Mouse (Mus musculus) neural tube, embryonic 12.5 days (tissue): ENCODE measurements around the gene Coro1c. TPM values are rescaled to one million over a fixed set of nuclear protein-coding genes. Genes with fewer than 3 reads are reported as not detected.

Experiments
- ATAC-seq: fragments of 200-750 bp; cut with Nextera tagmentation; 2 replicates; pipeline ENCODE4 v1.8.0; 2017; ENCODE audit warnings: low read depth, mild to moderate bottlenecking, moderate TSS enrichment, moderate library complexity; ENCODE audit not compliant: low FRiP score
- H3K27ac ChIP-seq: fragments of 300-500 bp; sonication (generic); 2 replicates; pipeline ENCODE4 v1.5.1; 2016
- H3K27me3 ChIP-seq: fragments of 300-500 bp; sonication (generic); replicated peaks from 2 replicates; pipeline ENCODE4 v1.6.1; 2016; ENCODE audit warnings: mild to moderate bottlenecking
- H3K36me3 ChIP-seq: fragments of 300-500 bp; sonication (generic); 2 replicates; pipeline ENCODE4 v1.6.1; 2016; ENCODE audit warnings: mild to moderate bottlenecking
- H3K4me1 ChIP-seq: fragments of 300-500 bp; sonication (generic); 2 replicates; pipeline ENCODE4 v1.6.1; 2016
- H3K4me2 ChIP-seq: fragments of 300-500 bp; sonication (generic); replicated peaks from 2 replicates; pipeline ENCODE4 v1.6.1; 2016; ENCODE audit warnings: mild to moderate bottlenecking
- H3K4me3 ChIP-seq: fragments of 300-500 bp; sonication (generic); 2 replicates; pipeline ENCODE4 v1.5.1; 2016
- H3K9ac ChIP-seq: fragments of 300-500 bp; sonication (generic); 2 replicates; pipeline ENCODE4 v1.6.1; 2016; ENCODE audit warnings: mild to moderate bottlenecking
- H3K9me3 ChIP-seq: fragments of 300-500 bp; sonication (generic); 2 replicates; pipeline ENCODE4 v1.6.1; 2016; ENCODE audit warnings: mild to moderate bottlenecking
- WGBS: fragments of 180-500 bp; shearing (Covaris S2); methylation state at CpG from one replicate; pipeline ENCODE4 v1.1.7; 2016; 5-methylcytosine and 5-hydroxymethylcytosine counted together
- polyA plus RNA-seq: library from polyadenylated mRNA; unstranded; fragments of >200 nt; fragmentation: Nextera tagmentation; extraction: Ambion mirVana; gene quantifications from 2 replicates; pipeline ENCODE4 v1.2.1, GENCODE M21; 2016

Gene Coro1c
- 259 and 292 TPM in 2 replicates for polyA plus RNA-seq

- no peaks in the 10 kb centered on the region for H3K27me3 ChIP-seq
- peak within 1 kb of the TSS; percentile 98 for H3K27ac ChIP-seq
- peak within 1 kb of the TSS; percentile 65 for H3K4me2 ChIP-seq
- H3K4me3 ChIP-seq: peak within 1 kb of the TSS; percentile 94
- ATAC-seq: peak; percentile 85
- peaks cover 31% of the 10 kb centered on the region for H3K4me1 ChIP-seq
- no peaks in the 10 kb centered on the region for H3K9me3 ChIP-seq
- H3K9ac ChIP-seq: peak within 1 kb of the TSS; percentile 96
- no peaks in the 10 kb centered on the region for H3K36me3 ChIP-seq
- under 1% methylated on average over 68 of the region's 68 CpGs for WGBS
These were observed at the start of gene Coro1c for GRCm38 (mm10) chr5:113908592-113909441. Gene Coro1c (minus strand): TSS chr5:113908758.

GRCm38 (mm10) chr5:113956510-113956909 lies 48.0 kb upstream of the Coro1c start:
- WGBS: 7% methylated on average over 4 of the region's 4 CpGs
- ATAC-seq: no peak
- H3K9me3 ChIP-seq: no peaks in the 10 kb centered on the region
- H3K27ac ChIP-seq: no peak overlapping the region
- peaks cover 5% of the 10 kb centered on the region; the same call in 1 of the 2 replicates for H3K4me1 ChIP-seq
- H3K36me3 ChIP-seq: peaks cover 41% of the 10 kb centered on the region
- no peak overlapping the region for H3K9ac ChIP-seq
- H3K4me3 ChIP-seq: no peak overlapping the region
- H3K27me3 ChIP-seq: no peaks in the 10 kb centered on the region
- no peak overlapping the region for H3K4me2 ChIP-seq

GRCm38 (mm10) chr5:113955691-113956090 lies 47.1 kb upstream of the Coro1c start:
- Histone ChIP-seq H3K27me3 (no peaks in the 10 kb centered on the region), H3K4me2 (no peak overlapping the region), H3K4me3 (no peak overlapping the region), H3K9ac (no peak overlapping the region), H3K9me3 (no peaks in the 10 kb centered on the region), H3K27ac (no peak overlapping the region), H3K4me1 (peaks cover 5% of the 10 kb centered on the region; the same call in 1 of the 2 replicates), H3K36me3 (peaks cover 41% of the 10 kb centered on the region)
- 87% methylated on average over 8 of the region's 8 CpGs for WGBS
- ATAC-seq: no peak

GRCm38 (mm10) chr5:113955281-113955680 lies 46.7 kb upstream of the Coro1c start:
- peaks cover 42% of the 10 kb centered on the region for H3K36me3 ChIP-seq
- 89% methylated on average over 5 of the region's 5 CpGs for WGBS
- no peak for ATAC-seq

GRCm38 (mm10) chr5:113954421-113954820 lies 45.9 kb upstream of the Coro1c start:
- WGBS: 16% methylated on average over 7 of the region's 7 CpGs
- peaks cover 51% of the 10 kb centered on the region for H3K36me3 ChIP-seq
- no peak for ATAC-seq

More at GRCm38 (mm10) chr5:113955281-113955680, 46.7 kb upstream of the Coro1c start:
- H3K4me1 ChIP-seq: peaks cover 5% of the 10 kb centered on the region; the same call in 1 of the 2 replicates
- no peaks in the 10 kb centered on the region for H3K9me3 ChIP-seq
- H3K27ac ChIP-seq: no peak overlapping the region
- H3K9ac ChIP-seq: no peak overlapping the region
- H3K4me2 ChIP-seq: no peak overlapping the region
- no peaks in the 10 kb centered on the region for H3K27me3 ChIP-seq
- H3K4me3 ChIP-seq: no peak overlapping the region

GRCm38 (mm10) chr5:113952519-113952918 lies 44.0 kb upstream of the Coro1c start:
- H3K36me3 ChIP-seq: peaks cover 60% of the 10 kb centered on the region
- no peak overlapping the region for H3K9ac ChIP-seq
- ATAC-seq: no peak
- H3K27me3 ChIP-seq: no peaks in the 10 kb centered on the region
- H3K27ac ChIP-seq: no peak overlapping the region
- WGBS: 90% methylated on average over 10 of the region's 10 CpGs
- H3K4me3 ChIP-seq: no peak overlapping the region
- no peaks in the 10 kb centered on the region for H3K9me3 ChIP-seq
- peaks cover 2% of the 10 kb centered on the region; the same call in 1 of the 2 replicates for H3K4me1 ChIP-seq
- H3K4me2 ChIP-seq: no peak overlapping the region

More at GRCm38 (mm10) chr5:113954421-113954820, 45.9 kb upstream of the Coro1c start:
- Histone ChIP-seq H3K27me3 (no peaks in the 10 kb centered on the region), H3K9ac (no peak overlapping the region), H3K27ac (no peak overlapping the region; the same call in 1 of the 2 replicates), H3K9me3 (no peaks in the 10 kb centered on the region), H3K4me2 (no peak overlapping the region), H3K4me3 (no peak overlapping the region), H3K4me1 (peaks cover 2% of the 10 kb centered on the region; the same call in 1 of the 2 replicates)

GRCm38 (mm10) chr5:113951693-113952071 lies 43.1 kb upstream of the Coro1c start:
- Histone ChIP-seq H3K4me3 (no peak overlapping the region), H3K4me1 (peaks cover 2% of the 10 kb centered on the region; the same call in 1 of the 2 replicates), H3K36me3 (peaks cover 64% of the 10 kb centered on the region), H3K27me3 (no peaks in the 10 kb centered on the region), H3K9me3 (no peaks in the 10 kb centered on the region), H3K4me2 (no peak overlapping the region), H3K27ac (no peak overlapping the region), H3K9ac (no peak overlapping the region)
- WGBS: 94% methylated on average over 11 of the region's 11 CpGs
- no peak for ATAC-seq

- no peaks in the 10 kb centered on the region for H3K9me3 ChIP-seq
- peaks cover 2% of the 10 kb centered on the region; the same call in 1 of the 2 replicates for H3K4me1 ChIP-seq
- 77% methylated on average over 19 of the region's 19 CpGs for WGBS
- no peaks in the 10 kb centered on the region for H3K27me3 ChIP-seq
- no peak overlapping the region for H3K4me3 ChIP-seq
- no peak overlapping the region; the same call in 1 of the 2 replicates for H3K27ac ChIP-seq
- H3K9ac ChIP-seq: no peak overlapping the region
- H3K36me3 ChIP-seq: peaks cover 70% of the 10 kb centered on the region
- H3K4me2 ChIP-seq: no peak overlapping the region
- no peak for ATAC-seq
These were observed 42.5 kb upstream of the Coro1c start for GRCm38 (mm10) chr5:113950786-113951692.

GRCm38 (mm10) chr5:113950133-113950532 lies 41.6 kb upstream of the Coro1c start:
- H3K36me3 ChIP-seq: peaks cover 74% of the 10 kb centered on the region
- H3K27me3 ChIP-seq: no peaks in the 10 kb centered on the region
- H3K27ac ChIP-seq: no peak overlapping the region
- peaks cover 2% of the 10 kb centered on the region; the same call in 1 of the 2 replicates for H3K4me1 ChIP-seq
- WGBS: 89% methylated on average over 17 of the region's 17 CpGs
- no peak overlapping the region for H3K9ac ChIP-seq
- no peaks in the 10 kb centered on the region for H3K9me3 ChIP-seq
- H3K4me3 ChIP-seq: no peak overlapping the region
- ATAC-seq: no peak
- no peak overlapping the region for H3K4me2 ChIP-seq

GRCm38 (mm10) chr5:113947280-113947679 lies 38.7 kb upstream of the Coro1c start:
- Histone ChIP-seq H3K36me3 (peaks cover 92% of the 10 kb centered on the region), H3K9me3 (no peaks in the 10 kb centered on the region), H3K4me2 (no peak overlapping the region), H3K4me1 (peaks cover 7% of the 10 kb centered on the region; the same call in 1 of the 2 replicates), H3K27me3 (no peaks in the 10 kb centered on the region), H3K27ac (no peak overlapping the region), H3K9ac (no peak overlapping the region), H3K4me3 (no peak overlapping the region)
- WGBS: 67% methylated on average over 2 of the region's 2 CpGs
- ATAC-seq: no peak

GRCm38 (mm10) chr5:113945126-113945525 lies 36.6 kb upstream of the Coro1c start:
- Histone ChIP-seq H3K4me3 (no peak overlapping the region), H3K27ac (no peak overlapping the region), H3K36me3 (peaks cover 94% of the 10 kb centered on the region), H3K4me2 (no peak overlapping the region), H3K9ac (0 out of 2 replicates have a peak overlapping the region, but pooled peaks have one; percentile 8), H3K27me3 (no peaks in the 10 kb centered on the region), H3K4me1 (peaks cover 7% of the 10 kb centered on the region; the same call in 1 of the 2 replicates), H3K9me3 (no peaks in the 10 kb centered on the region)
- no peak for ATAC-seq
- 94% methylated on average over 6 of the region's 6 CpGs for WGBS
